Mouse (Mus musculus) lung, postnatal 36 days (tissue): Measurements from ENCODE around the gene Eya2.

Experiments
- DNase-seq: peaks from one replicate; pipeline ENCODE4 v3.0.0; 2022; ENCODE audit warnings: mixed read lengths

Eya2 gene

DNA sequence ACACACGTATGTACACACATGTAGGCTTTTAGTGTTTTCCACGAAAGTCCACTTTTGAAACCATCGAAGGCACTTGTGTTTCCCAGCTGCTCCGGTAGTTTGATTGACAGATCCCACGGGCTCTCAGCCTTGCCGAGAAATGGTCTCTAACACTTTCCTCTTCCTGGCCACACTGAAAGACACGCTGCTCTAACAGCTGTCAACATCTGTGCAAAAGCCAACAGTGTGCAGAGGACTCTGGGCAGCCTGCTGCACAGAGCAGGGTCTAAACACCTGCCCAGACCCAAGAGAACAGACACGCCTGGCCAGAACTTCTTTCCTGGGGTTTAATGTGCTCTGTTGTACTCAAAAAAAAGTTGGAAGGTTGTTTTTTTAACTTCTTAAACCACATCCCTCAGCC is 124.5 kb downstream of the Eya2 start:
- DNase-seq: no peak

DNA sequence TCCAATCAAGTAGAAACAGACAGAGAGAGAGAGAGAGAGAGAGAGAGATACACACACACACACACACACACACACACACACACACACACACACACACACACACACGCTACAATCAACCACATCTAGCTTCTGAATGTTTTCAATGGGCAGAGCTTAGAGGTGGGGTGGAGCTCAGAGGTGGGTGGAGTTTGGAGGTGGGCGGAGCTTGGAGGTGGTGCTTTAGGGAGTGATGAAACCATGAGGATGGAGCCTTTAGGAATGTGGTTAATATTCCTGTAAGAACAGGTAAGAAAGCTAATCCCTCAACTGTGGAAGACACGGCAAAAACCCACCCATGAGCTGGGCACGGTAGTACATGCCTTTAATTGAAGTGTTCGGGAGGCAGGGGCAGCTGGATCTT is 127.1 kb downstream of the Eya2 start:
- no peak for DNase-seq

DNA sequence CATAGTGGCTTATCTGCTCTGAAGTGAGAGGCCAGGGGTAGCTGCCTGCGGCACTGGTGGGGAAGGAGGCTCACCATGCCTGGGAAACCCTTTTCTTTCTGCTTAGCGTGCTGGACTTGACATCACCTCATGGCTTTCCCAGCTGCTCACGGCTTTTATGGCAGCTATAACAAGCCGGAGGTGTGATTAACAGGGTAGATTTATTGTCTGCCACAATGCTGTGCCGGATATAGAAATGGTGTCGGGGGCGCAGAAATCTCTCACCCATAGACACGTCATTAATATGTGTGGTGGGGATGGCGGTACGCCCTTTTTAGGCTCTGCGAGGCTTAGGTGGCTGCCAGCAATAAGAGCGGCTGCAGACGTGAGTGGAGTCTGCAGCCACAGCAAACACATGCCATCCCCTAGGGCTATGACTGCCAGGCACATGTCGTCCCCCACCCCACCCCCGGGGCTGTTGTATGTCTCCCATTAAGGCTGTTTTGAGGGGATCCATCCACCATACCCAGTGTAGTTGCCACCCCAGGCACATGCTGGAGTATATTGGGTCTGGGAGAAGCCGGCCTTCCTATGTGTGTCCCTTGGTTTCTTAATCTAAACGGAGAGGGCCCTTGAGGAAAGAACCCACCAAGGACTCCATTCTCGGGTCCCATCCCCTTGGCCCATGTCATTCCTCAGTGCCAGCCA is 137.9 kb downstream of the Eya2 start:
- DNase-seq: no peak

DNA sequence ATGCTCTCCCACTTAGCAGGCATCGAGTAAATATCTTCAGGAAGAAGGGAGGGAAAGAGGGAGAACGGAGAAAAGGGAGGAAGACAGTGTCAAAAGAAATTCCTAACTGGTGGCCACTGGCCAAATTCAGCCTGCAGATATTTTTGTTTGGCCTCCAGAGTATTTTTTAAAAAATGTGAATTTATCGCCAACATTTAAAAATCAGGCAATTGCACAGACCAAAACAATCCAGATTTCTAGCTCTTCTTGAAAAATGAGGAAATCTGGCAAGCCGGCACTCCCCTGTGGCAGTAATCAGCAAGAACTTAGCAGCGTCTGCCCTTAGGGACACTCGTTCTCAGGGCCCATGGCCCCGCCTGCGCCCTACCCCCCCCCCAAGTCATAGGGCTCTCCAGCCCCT is 138.9 kb downstream of the Eya2 start:
- DNase-seq: peak; percentile 19

DNA sequence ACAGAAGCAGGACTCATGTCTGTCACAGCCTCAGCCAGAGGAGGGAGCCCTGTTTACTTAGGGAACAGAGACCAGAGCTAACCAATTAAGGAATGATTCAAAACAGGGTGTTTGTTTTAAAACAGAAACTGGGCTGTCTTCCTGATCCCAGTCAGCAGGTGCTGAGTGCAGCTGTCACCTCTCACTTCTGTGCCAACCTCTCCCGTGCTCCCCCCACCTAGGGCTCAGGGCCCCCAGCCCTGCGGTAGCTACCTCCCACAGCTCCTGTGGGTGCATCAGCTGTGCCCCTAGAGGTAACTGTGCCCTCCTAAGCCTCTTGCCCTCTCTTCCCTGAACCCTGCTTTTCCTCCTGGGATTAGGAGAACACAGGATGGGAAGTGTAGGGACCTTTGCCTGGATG is 141.5 kb downstream of the Eya2 start:
- no peak for DNase-seq

DNA sequence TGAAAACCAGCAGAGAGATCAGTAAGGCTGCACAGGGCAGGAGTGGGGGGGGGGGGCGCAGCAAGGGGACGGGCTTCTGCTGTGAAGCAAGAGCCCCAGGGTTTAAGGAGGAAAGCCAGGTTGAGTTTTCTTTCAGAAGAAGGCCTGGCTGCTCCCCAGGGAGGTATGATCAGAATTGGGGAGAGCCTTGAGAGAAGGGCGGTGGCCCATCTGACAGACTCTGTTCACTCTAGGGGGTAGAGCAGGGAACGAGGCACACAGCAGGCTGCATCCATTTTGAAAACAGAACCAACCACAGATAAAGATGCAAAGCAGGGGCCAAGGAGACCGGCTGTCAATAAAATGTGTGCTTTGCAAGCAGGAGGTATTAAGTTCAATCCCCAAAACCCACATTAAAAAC is 145.5 kb downstream of the Eya2 start:
- DNase-seq: no peak

DNA sequence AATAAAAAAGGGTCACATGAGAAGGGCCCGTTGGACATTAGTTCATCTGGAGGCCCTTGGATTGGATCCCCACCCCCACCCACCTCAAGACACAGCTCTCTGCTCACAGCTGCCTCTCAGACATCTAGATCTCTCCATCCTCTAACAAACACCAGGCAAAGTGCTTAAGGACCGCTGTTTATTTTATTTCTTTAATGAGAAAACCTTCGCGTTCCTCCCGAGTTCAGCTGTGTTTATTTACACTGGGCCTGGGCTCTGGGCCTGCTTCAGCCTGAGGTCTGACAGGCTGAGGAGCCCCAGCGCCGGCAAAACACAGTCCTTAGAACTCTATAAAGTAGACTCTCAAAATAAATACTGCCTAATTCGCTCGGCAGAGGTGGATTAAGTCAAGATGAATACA is 146.2 kb downstream of the Eya2 start:
- no peak for DNase-seq

DNA sequence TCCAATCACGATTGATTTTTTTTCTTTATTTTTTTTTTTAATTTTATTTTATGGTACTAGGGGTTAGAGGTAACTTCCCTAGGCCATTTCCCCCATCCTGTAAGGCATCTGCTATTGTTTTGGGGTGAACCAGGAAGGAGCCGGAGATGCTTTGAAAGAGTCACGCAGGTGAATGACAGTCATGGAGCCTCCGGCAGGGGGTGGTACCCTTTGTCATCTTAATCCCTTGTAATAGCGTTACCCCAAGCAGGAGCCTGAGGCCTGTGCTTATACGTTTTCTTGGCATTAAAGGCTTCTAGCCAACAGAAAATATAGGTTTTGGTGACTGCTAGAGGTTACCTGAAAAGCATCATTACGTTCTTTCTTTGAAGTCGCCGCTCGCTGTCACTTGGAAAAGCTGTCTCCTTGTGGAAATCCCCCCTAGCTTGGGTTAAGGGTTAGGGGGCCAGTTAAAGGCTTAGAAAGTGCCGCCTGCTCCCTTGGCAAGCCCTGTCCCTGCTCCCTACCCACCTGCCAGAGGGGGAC is 146.8 kb downstream of the Eya2 start:
- no peak for DNase-seq

DNA sequence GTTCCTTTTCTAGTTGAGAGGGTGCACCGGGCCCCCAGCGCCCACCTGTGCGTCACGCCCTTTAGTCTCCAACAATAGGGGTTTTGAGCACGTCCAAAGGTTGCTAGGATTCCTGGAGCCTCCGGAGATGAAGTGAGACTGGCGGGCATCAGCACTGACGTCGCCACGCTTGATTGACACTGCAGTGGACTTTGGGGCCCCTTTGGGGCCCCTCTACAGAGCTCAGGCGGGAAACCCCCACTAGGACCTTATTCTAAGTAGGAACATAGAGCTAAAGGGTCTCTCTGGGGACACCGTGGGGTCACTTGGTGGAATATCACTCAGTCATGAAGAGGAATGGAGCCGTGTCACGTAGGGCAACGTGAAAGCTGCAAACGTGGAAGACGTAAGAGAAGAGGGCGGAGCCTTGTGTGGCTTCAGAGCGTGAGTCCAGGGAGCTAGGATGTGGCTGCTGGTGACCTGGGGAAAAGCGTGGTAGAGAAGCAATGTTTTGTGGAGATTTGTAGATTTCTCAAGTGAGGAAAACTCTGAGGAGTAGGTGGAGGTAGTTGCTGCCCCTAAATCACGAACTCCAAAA is 147.5 kb downstream of the Eya2 start:
- no peak for DNase-seq

DNA sequence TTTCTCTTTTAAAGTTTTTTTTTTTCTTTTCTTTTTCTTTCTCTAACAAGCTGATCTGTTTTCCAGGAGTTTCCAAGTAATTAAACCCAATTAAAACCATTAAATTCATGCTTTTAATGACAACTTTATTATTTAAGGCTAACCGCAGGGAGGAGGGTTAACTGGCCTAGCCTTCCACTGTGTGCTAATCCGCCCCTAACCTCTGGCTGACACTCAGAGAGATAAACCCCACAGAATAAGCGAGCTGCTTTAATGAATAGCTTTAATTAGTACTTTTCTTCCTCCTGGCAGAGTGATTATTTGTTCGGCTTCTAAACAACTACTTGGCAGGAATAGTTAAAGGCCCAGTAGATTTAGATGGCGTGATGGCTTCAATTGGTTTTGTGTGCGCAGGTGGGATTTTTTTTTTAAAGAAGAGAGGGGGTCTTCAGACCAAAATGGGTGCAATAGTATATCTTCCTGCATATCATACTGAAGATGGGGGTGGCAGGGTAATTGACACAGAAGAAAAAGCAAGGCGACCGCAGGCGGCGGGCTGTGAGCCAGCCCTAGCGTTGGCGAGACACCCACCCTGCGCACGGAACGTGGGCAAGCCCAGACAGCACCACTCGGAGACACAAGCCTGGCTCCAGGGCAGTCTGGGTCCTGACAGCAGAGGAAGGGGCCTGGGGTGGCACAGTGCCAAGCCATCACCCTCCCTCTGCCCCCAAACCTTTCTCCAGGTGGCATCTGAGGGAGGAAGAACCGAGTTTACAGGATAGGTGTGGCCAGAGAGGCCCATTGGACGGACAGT is 150.7 kb downstream of the Eya2 start:
- no peak for DNase-seq

DNA sequence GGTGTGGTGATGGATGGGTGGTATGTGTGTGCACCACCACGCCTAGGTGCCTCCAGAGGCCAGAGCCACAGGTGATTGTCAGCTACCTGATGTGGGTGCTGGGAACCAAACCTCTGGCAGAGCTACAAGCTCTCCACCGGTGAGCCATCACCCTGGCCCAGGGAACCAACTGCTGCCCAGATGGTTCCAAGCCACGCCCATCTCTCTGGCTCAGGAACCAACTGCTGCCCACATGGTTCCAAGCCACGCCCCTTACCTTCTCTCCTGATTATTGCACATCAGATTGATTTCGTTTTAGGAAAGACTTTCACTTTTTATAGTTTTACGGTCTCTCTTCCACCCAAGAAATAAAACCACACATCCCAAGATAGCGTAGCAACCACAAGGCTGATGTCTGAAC is 153.1 kb downstream of the Eya2 start:
- peak; percentile 47 for DNase-seq

DNA sequence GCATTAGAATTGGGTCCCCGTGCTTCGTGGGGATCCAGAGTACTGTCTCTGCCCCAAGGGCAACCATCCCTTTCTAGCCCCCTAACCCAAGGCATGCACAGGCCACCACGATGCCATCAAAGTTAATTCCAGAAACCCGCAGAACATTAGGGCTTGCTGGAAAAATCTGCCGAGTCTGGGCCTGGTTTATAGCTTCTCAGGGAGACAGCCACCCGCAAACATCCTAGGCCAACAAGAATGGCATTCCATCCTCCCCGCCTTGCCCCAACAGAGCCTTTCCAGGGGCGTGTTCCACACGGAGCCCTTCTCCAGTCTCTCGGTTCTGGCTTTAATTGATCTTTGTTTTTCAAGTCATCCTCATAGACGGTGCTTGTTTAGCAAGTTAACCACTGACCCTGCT is 153.6 kb downstream of the Eya2 start:
- no peak for DNase-seq

DNA sequence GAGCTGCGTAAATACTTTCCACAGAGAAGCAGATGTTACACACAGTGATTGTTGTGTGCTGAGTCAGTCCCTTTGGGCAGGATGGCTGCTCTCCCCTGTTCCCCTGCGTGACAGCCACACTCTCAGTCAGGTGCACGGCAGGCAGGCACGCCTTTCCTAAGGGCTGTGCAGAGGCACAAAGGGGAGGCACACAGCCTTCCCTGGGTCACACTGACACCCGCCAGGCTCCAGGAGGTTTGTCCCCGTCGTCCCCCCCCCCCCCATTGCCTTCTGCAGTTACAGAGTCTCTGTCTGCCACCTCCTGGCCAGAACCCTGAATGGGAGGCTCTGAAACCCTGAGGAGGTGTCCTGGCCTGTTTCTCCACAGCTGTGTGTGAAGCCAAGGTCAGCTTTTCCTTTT is 156.2 kb downstream of the Eya2 start:
- peak; percentile 14 for DNase-seq

DNA sequence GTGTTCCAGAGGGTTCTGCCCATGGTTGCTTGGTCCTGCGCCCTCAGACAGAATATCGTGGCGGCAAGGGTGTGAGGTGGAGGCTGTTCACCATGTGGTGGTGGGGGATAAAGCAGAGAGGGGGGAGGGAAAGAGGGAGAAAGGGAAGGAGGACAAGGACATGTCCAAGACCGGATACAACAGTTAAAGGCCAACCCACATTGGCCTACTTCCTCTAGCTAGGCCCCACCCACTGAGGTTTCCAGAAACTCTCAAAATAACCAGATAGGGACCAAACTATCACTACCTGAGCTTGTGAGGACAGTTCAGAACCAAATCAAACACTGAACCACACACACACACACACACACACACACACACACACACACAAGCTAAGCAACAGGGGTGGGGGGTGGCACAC is 157.9 kb downstream of the Eya2 start:
- DNase-seq: no peak

DNA sequence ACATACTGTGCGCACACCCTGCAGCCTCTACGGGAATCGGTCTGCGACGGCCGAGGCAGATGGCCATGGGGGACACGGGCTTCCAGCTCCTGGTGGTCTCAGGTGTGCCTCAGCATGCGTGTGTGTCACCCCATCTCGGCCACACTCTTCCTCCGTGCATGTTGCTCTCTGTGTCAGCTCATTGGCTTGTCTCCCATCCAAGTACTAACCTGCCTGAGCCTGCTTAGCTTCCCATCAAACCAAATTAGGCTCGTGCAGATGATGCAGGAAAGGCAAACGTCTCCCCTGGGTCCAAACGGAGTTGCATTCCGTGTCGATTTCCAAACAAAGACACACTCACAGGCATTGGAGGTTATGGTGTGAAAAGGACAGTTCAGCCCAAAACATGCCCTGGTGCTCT is 163.0 kb downstream of the Eya2 start:
- no peak for DNase-seq

DNA sequence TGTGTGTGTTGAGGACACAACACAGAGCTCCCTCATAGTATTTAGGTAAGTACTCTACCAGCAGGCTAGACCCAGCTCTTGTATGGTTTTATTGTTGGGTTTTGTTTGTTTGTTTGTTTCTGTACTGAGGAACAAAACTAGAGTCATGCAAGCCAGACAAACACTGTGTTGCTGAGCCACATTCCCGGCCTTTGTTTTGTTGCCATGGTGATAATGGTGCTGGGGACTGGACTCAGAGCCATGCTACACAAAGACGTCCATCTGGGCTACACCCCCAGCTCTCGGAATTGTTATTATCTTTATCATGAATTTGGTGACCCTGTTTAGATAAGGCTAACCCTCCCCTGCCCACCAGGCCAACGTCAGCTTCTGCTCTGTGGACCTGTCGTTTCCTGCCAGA is 163.7 kb downstream of the Eya2 start:
- DNase-seq: peak; percentile 25

DNA sequence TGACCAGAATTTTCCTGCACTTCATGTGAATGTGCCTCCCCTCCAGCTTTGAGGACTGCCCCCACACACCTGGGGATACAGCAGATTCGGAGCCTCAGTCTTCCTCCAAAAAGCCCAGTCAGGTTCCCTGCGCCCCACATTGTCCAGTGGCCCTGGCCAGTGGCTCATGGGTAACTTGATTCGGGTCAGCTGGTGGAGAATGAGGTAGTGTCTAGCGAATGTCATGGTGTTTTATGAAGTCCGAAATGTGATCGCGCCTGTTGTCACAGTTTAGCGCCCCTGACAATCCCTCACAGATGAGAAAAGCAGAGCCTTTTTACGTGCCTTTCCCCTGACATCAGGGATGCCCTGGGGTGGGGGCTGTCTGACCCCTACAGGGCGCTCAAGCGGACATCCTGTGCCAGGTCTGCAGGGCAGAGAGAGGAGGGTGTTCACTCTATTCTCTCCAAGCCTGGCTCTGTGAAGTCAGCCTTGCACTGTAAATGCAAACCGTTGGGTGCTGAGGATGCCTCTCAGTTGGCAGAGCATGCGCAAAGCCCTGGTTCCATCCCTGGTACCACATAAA is 164.7 kb downstream of the Eya2 start:
- no peak for DNase-seq

DNA sequence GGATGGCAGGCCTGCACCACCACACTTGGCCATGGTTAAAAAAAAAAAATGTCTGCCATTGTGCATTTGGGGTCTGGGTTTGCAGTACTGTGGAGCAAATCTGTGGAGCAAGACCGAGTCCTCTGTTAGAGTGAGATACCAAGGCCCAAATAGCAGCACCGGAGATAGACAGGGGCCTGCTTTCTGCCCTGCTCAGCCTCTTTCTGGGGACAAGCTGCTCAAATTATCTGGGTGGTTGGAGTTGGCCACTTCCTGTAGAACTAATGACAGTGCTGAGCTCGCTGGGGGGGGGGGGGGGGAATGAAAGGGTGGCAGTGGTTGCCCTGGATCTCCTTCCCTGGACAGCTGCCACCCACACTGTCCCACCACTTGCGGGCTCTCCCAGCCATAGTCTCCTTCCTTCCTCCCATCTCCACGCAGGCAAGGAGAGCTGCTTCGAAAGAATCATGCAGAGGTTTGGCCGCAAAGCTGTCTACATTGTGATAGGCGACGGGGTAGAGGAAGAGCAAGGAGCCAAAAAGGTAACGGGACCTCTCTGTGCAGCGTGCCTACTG is 174.1 kb downstream of the Eya2 start:
- no peak for DNase-seq

DNA sequence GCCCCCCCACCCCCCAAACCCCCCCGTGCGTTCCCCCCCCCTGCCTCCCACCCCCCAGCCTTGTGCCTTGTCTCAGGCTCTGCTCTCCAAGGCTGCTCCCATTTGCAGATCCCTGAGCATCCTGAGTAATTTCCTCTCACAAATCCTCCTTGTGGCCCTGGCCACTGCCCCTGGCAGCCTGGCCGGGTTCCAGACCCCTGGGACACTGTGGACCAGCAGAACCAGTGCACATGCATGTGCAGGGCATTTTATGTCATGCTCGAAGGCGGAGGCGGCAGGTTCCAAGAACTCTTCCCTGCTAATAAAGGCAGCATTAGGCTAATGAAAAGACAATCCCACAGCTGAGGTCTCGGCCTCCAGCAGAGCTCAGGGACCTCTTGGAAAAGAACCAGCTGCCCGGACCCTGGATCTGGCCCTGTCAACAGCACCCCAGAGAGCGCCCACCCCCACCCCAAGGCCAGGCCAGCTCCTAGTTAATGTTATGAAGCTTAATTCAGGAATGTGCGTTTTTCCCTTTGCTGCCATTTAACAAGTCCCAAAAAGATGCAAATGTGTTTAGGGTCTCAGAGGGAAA is 174.6 kb downstream of the Eya2 start:
- DNase-seq: no peak

DNA sequence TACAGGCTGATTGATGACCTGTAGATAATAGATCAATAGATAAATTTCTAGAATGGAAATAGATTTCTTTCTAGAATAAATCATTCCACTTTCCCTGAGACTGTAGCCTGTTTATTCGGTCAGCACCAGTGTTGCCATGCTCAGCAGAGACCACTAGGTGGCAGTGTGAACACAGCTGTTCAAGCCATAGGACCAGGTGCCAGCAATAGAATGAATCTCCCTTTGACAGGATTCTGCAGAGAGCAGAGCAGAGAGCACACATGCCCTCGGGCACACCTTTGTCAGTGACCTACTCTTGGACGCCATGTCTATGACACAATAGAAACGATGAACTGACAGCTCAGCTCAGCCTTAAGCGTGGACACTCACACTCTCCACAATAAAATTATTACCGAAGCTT is 184.1 kb downstream of the Eya2 start:
- DNase-seq: peak; percentile 87

DNA sequence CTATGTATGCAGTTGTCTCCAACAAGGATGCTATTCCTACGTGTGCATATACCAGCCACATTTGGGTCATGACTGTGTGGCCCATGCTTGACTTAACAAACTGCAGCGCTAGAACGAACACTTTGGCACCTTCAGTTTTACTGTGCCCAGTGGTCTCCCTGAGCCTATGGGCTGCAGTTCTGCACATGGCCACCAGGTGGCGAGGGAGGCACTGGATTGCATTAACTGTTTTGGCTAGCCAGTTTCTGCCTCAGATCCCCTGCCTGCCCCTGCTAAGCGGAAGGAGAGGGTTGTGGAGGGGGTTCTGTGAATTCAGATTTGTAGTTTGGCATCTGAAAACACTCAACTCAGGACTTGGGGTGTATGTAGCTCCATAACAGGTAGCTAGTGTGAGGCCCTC is 187.5 kb downstream of the Eya2 start:
- DNase-seq: peak; percentile 89

DNA sequence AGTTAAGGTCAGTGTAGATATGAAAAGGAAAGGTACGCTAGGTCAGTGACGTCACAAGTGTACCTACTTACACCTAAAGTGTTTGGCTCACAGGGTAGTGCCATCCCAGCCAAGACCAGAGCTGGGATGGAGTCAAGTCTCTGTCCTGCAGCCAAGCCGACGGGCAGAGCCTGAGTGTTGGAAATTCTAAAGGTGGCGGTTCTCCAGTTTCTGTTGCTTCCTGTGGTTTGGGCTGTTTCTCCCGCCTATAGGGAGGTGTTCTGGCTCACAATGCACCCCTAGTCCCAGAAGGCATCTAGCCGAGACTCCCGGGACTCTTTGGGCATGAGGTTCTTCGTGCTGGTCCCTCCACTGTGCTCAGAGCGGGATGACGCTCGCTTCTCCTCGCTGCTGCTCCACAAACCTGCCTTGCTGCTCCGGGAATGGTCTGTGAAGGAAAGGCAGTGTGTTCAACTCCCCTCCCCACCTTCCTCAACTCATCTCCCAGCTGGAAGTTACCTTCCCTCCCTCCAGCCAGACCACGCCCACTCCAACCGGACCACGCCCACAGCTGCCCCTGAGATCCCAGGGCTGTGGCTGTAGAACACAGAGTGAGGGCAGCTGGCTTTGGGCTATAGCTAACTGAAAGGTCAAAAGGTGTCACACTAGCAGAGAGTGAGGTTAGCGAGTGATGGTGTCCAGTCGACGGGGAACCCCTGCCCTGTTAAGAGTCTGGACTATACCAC is 190.6 kb downstream of the Eya2 start:
- no peak for DNase-seq
